Mouse (Mus musculus) v-Abl transformed pro-B cells (cell line): ENCODE measurements around the gene Enox1.

Experiments used
- in situ Hi-C, 2 experiments: fragments of 400-800 bp; cut with MboI; formaldehyde crosslinking; loops; one replicate each; pipeline ENCODE4 v1.15.1; 2025; ENCODE audit not compliant: unreplicated experiment in 2 of 2

The Enox1 gene

GRCm38 (mm10) chr14:77439426-77439825, 282.9 kb downstream of the Enox1 start:
- in situ Hi-C loops = no loop called here

DNA sequence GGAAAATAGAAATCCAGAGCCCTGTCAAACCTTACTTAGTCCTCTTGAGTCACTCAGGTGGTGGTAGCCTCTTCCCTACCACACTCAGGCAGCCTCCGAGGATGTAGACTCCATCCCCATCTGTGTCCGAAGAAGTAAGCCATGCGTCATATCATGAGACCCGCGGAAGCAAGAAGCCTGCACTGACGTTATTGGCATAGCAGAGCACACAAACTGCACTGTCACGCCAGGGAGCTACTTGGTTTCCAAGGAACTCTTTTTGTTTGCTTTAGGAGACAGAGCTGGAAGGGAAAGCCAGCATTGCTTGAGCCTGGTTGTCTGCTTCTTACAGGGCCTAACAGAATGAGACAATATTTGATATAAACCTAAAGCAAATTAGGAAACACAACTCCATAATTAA, 284.2 kb downstream of the Enox1 start:
- in situ Hi-C loops = no loop called here

- in situ Hi-C loops = no loop called here
These were observed 285.0 kb downstream of the Enox1 start for GRCm38 (mm10) chr14:77441541-77441940.

DNA sequence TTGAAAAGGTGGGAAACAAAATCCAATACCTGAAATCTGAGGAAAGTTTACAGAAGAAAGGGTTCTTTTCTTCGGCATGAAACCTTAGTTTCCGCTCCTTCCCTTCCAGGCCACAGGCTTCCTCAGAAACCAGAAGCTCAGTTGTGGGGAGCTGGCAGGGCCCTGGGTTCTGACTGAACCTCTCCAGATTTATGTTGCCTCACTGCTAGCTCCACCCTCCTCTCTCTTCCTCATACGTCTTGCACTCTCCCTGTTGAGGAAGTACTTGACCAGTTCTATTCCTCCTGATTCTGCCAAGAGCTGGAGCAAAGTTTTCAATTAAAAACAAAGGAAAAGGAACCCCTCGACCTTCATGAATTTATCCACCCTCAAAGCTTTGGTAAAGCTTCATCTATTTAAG, 291.4 kb downstream of the Enox1 start:
- in situ Hi-C loops = no loop called here

DNA sequence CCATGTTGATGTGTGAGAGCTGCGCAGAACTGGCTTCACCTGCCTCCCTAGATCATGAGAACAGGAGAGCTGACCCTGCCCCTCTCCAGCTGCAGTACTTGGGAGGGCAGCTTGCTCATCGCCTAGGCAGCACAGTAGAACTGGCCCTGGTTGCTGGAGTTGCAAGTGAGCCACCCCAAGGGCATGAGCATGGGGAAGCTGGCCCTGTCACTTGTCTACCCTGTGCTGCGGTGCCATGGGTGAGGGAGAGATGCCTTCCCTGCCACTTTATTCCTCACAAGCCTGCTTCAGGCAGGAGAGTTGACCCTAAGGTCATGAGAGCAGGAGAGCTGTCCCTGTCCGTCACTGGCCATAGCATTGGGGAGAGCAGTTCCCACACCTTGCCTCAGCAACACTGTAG, 295.4 kb downstream of the Enox1 start:
- in situ Hi-C loops = no loop called here

DNA sequence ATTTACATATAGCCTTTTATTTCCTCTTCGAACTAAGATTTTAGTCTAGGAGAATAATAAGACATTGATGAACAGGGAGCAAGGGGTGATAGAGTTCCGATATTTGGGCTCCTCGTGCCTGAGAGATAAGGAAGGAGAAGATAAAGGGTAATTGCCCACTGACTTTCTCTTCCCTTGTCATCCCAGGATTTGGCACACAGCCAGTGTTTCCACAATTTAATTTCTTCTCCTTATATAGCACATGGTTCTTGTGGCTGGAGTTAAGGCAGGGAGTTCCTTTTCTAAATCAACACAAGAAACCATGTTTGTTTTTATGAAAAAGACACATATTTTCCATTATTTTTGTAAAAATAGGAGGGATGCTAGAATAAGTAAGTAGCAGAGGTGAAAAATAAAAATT, 299.5 kb downstream of the Enox1 start:
- in situ Hi-C loops = no loop called here

- in situ Hi-C loops = no loop called here
These were observed 300.3 kb downstream of the Enox1 start for GRCm38 (mm10) chr14:77456876-77457275.

DNA sequence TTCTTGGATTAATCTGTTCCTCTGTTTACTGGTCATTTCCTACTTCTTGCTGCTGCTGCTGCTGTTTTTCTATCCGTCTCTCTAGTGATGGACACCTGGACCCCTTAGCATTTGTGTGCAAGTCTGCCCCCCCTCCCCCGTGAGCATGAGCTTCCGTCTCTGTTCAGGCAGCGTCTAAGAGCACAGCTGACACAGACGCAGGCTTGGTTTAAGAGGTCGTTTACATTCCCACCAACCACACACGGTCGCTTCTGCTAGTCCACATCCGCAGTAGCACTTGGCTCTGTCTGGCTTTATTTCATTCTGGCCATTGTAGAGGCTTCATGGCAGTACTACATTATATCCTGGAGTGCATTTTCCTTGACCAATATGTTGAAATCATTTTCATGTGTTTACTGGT, 301.7 kb downstream of the Enox1 start:
- in situ Hi-C loops = no loop called here

- in situ Hi-C loops = no loop called here
These were observed 307.4 kb downstream of the Enox1 start for GRCm38 (mm10) chr14:77463919-77464318.

- in situ Hi-C loops = no loop called here
These were observed 308.2 kb downstream of the Enox1 start for GRCm38 (mm10) chr14:77464782-77465181.

GRCm38 (mm10) chr14:77470577-77470976, 314.0 kb downstream of the Enox1 start:
- in situ Hi-C loops = no loop called here

GRCm38 (mm10) chr14:77473501-77473900, 316.9 kb downstream of the Enox1 start:
- in situ Hi-C loops = no loop called here

DNA sequence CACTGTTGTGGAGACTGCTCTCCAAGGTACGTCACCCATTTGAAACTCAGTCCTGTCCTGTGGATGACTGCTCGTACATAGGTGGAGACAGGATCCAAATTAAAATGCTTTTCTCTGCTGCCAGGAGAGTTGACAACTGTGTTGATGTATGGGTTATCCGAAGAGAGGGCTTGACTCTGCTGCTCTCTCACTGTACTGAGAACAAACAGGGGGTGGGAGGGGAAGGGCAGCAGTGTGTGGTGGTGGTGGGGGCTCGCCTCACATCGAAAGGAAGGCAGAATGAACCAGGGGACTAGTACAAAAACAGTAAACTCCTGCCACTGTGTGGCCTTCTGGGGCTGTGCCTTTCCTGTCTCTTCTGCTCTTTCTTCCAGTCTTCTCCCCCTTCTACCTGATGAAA, 317.5 kb downstream of the Enox1 start:
- in situ Hi-C loops = no loop called here

DNA sequence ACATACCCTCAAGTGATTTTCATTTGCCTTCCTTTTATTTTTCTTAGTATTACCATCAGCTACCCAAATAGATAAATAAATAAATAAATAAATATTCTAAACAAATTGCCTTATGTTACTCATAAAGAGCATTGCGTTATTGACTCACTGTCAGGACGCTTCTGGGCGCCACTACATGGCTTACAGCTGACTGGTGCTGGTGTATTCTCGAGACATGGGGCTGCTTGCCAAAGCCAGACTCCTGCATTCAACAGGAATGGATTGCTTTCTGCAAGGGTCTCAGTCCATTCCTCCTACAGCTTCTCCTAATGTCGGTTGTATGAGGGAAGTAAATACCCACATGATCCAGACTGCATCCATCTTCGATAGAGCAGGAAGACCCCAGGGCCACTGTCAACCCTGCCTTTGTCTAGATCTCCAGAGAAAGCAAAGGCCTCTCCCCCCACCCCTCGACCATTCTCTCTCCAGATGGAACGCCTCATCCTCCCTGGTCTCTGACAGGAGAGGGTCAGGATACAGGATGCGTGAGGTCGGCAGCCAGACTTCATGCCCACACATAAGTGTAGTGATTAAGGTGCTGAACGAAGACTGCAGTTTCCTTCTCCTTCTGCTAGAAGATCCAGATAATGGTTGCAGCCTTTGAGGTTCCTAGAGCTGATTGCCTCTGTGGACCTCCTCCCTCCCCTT, 318.7 kb downstream of the Enox1 start:
- in situ Hi-C loops = no loop called here

GRCm38 (mm10) chr14:77477704-77478103, 321.1 kb downstream of the Enox1 start:
- in situ Hi-C loops = no loop called here

DNA sequence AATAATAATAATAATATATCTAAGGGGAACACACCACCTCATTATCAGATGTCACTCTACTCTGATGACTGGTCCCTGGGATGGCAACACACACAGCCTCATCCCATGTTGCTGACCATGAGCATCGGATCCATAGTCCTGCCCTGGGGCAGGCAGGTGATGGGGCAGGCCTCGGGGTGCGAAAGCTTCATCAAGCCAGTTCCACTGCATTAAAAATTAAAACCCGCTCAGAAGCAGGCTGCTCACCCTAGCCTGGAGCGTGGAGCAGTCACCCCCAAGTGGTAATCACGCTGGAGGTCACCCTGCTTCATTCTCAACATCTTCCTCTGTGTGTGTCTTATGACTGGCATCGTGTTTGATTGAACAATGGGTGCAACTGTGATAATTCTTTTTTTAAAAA, 321.6 kb downstream of the Enox1 start:
- in situ Hi-C loops = no loop called here

DNA sequence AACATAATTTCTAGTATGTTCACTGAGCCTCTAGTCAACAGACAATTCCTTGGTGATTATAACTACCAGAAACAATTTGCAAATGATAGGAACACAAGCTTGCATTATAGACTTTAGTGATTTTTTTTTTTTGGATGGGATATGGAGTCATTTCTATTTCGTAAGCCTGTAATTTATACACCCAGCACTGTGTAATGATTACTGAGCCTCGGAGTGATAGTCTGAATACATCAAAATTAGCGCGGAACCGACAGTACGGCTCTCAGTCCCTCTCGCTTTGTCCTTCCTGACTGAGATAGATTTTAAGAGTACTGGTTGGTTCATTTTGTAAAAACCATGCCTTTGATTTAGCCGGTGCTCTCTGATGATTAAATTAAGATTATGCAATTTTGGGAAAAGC, 322.1 kb downstream of the Enox1 start:
- in situ Hi-C loops = no loop called here

GRCm38 (mm10) chr14:77483076-77483475, 326.5 kb downstream of the Enox1 start:
- in situ Hi-C loops = no loop called here

GRCm38 (mm10) chr14:77484951-77485447, 328.4 kb downstream of the Enox1 start:
- in situ Hi-C loops = no loop called here

DNA sequence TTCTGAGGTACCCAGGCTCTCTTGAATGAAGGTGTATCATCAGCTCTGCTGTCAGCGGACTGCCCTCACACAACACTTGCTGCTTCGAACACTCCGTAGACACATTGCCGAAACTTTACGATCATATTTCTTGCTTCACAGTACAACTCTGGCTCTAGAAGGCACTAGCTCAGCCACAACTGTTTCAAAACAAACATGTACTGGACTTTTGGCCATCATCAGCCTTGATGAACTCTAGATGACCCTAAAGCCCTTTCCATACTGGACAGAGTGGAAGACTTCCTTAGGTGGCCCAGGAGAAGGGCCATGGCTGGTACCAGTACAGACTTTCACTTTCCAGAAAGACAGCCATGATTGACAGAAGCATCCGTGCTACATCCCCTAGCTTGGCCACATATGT, 334.1 kb downstream of the Enox1 start:
- in situ Hi-C loops = no loop called here

GRCm38 (mm10) chr14:77491731-77492130, 335.2 kb downstream of the Enox1 start:
- in situ Hi-C loops = no loop called here

GRCm38 (mm10) chr14:77499996-77500581, 343.5 kb downstream of the Enox1 start:
- in situ Hi-C loops = no loop called here
